Mouse (Mus musculus) spleen, adult 2 months (tissue): ENCODE results near the gene Stn1.

ENCODE experiments used
- CTCF ChIP-seq: fragments of 200-500 bp; IDR thresholded peaks from 2 replicates; pipeline ENCODE4 v1.5.1; 2011; ENCODE audit warnings: mild to moderate bottlenecking, inconsistent platforms; ENCODE audit not compliant: insufficient read depth, insufficient read length, insufficient replicate concordance; ENCODE audit errors: extremely low read depth
- POLR2A ChIP-seq: fragments of 200-500 bp; IDR thresholded peaks from 2 replicates; pipeline ENCODE4 v1.6.1; 2011; ENCODE audit warnings: low read depth, low read length, inconsistent platforms

GRCm38 (mm10) chr19:47545055-47545454 lies 7.7 kb upstream of the Stn1 start:
- TF ChIP-seq POLR2A (no peak), CTCF (no peak)
